Mouse (Mus musculus): ENCODE results near the gene Isl2. TPM values are rescaled to one million over a fixed set of nuclear protein-coding genes. Genes with fewer than 3 reads are reported as not detected.
A peak's percentile ranks its signal among the peaks of the same experiment; 100 is the strongest.

Gene Isl2
- polyA plus RNA-seq, 1 experiment: 0.21 TPM

DNA sequence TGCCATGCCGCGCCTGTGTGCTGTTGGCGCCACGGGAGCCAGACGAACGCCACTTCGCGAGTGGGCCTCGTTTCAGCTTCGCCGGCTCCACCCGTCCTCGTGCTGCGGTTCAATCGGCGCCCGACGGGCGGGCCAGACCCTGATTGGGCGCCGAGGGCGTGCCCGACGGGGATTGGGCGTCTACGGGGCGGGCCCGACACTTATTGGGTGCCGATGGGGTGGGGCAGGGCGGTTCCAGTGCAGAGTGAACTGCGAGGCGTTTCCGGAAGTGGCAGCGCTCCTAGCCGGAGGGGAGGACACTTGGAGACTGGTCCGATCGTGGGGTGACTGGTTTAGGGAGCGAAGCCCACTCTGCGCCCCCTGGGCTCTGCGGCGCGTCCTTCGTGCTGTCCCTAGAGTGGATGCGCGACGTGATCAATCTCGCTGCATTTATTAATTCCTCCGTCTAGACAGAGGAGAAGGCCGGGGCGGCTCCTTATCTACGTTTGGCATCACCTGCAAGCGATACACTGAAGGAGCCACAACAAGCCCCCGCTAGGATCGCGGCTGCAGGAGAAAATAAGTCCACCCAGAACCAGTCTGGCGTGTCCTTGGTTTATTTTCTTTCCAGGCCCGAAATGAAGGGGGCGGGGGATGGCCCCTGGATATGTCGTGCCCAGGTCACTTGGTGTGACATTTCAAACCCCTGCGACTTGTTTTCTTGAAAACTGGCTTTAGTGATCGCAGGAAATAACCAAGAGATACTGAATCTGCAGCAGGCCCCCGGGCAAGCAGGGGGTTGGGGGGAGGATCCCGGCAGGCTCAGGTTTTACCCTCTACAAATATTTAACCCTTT, 7.9 kb downstream of the Isl2 start:
- H3K27ac ChIP-seq (ENCODE audit: insufficient read depth, low read length): no peak overlapping the region
- no peak overlapping the region for H3K4me3 ChIP-seq (ENCODE audit: extremely low read depth, insufficient read depth, insufficient read length)
- peak in 1 of 2 experiments; percentile 15 for DNase-seq (ENCODE audit: low read depth in 1 of 2, low spot score in 2 of 2)
- no peak for TF ChIP-seq POLR2A (IDR thresholded peaks at IDR 0.05; ENCODE audit: low read depth, low read length)
- no peak for TF ChIP-seq CTCF (IDR thresholded peaks at IDR 0.05; ENCODE audit: extremely low read depth, insufficient read depth, insufficient read length, insufficient replicate concordance)
- no peaks in the 10 kb centered on the region for H3K36me3 ChIP-seq (ENCODE audit: control insufficient read depth, insufficient read depth, low read length)
- 11% methylated on average over 63 of the region's 63 CpGs for WGBS
- peaks cover 30% of the 10 kb centered on the region for H3K4me1 ChIP-seq (ENCODE audit: control insufficient read depth, insufficient read depth, insufficient read length)
- peaks cover 53% of the 10 kb centered on the region for H3K27me3 ChIP-seq (ENCODE audit: control insufficient read depth, insufficient read depth, low read length)

GRCm38 (mm10) chr9:55548871-55549270, 10.4 kb downstream of the Isl2 start:
- Histone ChIP-seq H3K4me3 (ENCODE audit: extremely low read depth, insufficient read depth, insufficient read length) (no peak overlapping the region), H3K4me1 (ENCODE audit: control insufficient read depth, insufficient read depth, insufficient read length) (peaks cover 16% of the 10 kb centered on the region), H3K27me3 (ENCODE audit: control insufficient read depth, insufficient read depth, low read length) (peaks cover 31% of the 10 kb centered on the region), H3K36me3 (ENCODE audit: control insufficient read depth, insufficient read depth, low read length) (peaks cover 2% of the 10 kb centered on the region; the same call in 1 of the 2 replicates), H3K27ac (ENCODE audit: insufficient read depth, low read length) (no peak overlapping the region)
- no peak for TF ChIP-seq POLR2A (IDR thresholded peaks at IDR 0.05; ENCODE audit: low read depth, low read length)
- no peak for TF ChIP-seq CTCF (IDR thresholded peaks at IDR 0.05; ENCODE audit: extremely low read depth, insufficient read depth, insufficient read length, insufficient replicate concordance)
- no peak for DNase-seq (ENCODE audit: low read depth in 1 of 2, low spot score in 2 of 2)
- 36% methylated on average over 3 of the region's 3 CpGs for WGBS

GRCm38 (mm10) chr9:55549302-55549890, 10.9 kb downstream of the Isl2 start:
- Histone ChIP-seq H3K4me3 (ENCODE audit: extremely low read depth, insufficient read depth, insufficient read length) (no peak overlapping the region), H3K4me1 (ENCODE audit: control insufficient read depth, insufficient read depth, insufficient read length) (peaks cover 11% of the 10 kb centered on the region), H3K27me3 (ENCODE audit: control insufficient read depth, insufficient read depth, low read length) (peaks cover 25% of the 10 kb centered on the region), H3K27ac (ENCODE audit: insufficient read depth, low read length) (no peak overlapping the region), H3K36me3 (ENCODE audit: control insufficient read depth, insufficient read depth, low read length) (peaks cover 2% of the 10 kb centered on the region; the same call in 1 of the 2 replicates)
- 24% methylated on average over 16 of the region's 16 CpGs for WGBS
- DNase-seq (ENCODE audit: low read depth in 1 of 2, low spot score in 2 of 2): no peak
- TF ChIP-seq POLR2A (IDR thresholded peaks at IDR 0.05; ENCODE audit: low read depth, low read length) (no peak), CTCF (IDR thresholded peaks at IDR 0.05; ENCODE audit: extremely low read depth, insufficient read depth, insufficient read length, insufficient replicate concordance) (no peak)

DNA sequence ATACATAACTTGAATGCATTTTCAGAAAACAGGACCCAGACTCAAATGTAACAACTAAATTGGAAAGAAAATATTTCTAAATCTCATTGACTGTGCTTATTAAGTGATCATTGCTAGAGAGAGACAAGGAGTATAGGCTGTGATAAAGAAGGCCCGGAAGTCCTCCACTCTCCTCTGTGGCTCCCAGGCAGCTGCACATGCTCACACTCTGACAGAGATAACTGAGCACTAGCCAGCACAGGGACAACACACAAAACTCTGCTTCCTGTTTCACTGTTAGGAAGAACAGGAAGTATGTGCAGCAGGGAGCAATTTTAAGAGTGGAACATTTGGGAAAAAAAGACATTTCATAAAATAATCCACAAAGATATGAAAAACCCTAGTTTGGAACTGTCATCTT, 16.5 kb downstream of the Isl2 start:
- H3K4me3 ChIP-seq (ENCODE audit: extremely low read depth, insufficient read depth, insufficient read length): no peak overlapping the region
- TF ChIP-seq CTCF (IDR thresholded peaks at IDR 0.05; ENCODE audit: extremely low read depth, insufficient read depth, insufficient read length, insufficient replicate concordance): no peak
- no peak for TF ChIP-seq POLR2A (IDR thresholded peaks at IDR 0.05; ENCODE audit: low read depth, low read length)
- H3K27me3 ChIP-seq (ENCODE audit: control insufficient read depth, insufficient read depth, low read length): no peaks in the 10 kb centered on the region
- H3K4me1 ChIP-seq (ENCODE audit: control insufficient read depth, insufficient read depth, insufficient read length): no peaks in the 10 kb centered on the region
- H3K27ac ChIP-seq (ENCODE audit: insufficient read depth, low read length): no peak overlapping the region
- peaks cover 2% of the 10 kb centered on the region; the same call in 1 of the 2 replicates for H3K36me3 ChIP-seq (ENCODE audit: control insufficient read depth, insufficient read depth, low read length)
- 68% methylated on average over 1 of the region's 1 CpGs for WGBS
- no peak for DNase-seq (ENCODE audit: low read depth in 1 of 2, low spot score in 2 of 2)

GRCm38 (mm10) chr9:55560960-55561359, 22.5 kb downstream of the Isl2 start:
- 89% methylated on average over 1 of the region's 1 CpGs for WGBS
- Histone ChIP-seq H3K27ac (ENCODE audit: insufficient read depth, low read length) (no peak overlapping the region), H3K4me3 (ENCODE audit: extremely low read depth, insufficient read depth, insufficient read length) (no peak overlapping the region), H3K27me3 (ENCODE audit: control insufficient read depth, insufficient read depth, low read length) (no peaks in the 10 kb centered on the region), H3K36me3 (ENCODE audit: control insufficient read depth, insufficient read depth, low read length) (no peaks in the 10 kb centered on the region; the same call in 1 of the 2 replicates), H3K4me1 (ENCODE audit: control insufficient read depth, insufficient read depth, insufficient read length) (no peaks in the 10 kb centered on the region)
- no peak for TF ChIP-seq POLR2A (IDR thresholded peaks at IDR 0.05; ENCODE audit: low read depth, low read length)
- no peak for DNase-seq (ENCODE audit: low read depth in 1 of 2, low spot score in 2 of 2)

GRCm38 (mm10) chr9:55568466-55569159, 30.1 kb downstream of the Isl2 start:
- Histone ChIP-seq H3K4me3 (ENCODE audit: extremely low read depth, insufficient read depth, insufficient read length) (no peak overlapping the region), H3K36me3 (ENCODE audit: control insufficient read depth, insufficient read depth, low read length) (peaks cover 2% of the 10 kb centered on the region), H3K27ac (ENCODE audit: insufficient read depth, low read length) (no peak overlapping the region), H3K4me1 (ENCODE audit: control insufficient read depth, insufficient read depth, insufficient read length) (no peaks in the 10 kb centered on the region), H3K27me3 (ENCODE audit: control insufficient read depth, insufficient read depth, low read length) (no peaks in the 10 kb centered on the region)
- no peak for TF ChIP-seq POLR2A (IDR thresholded peaks at IDR 0.05; ENCODE audit: low read depth, low read length)
- TF ChIP-seq CTCF (IDR thresholded peaks at IDR 0.05; ENCODE audit: extremely low read depth, insufficient read depth, insufficient read length, insufficient replicate concordance): no peak
- WGBS: 90% methylated on average over 5 of the region's 5 CpGs
- no peak for DNase-seq (ENCODE audit: low read depth in 1 of 2, low spot score in 2 of 2)

Data from spleen, adult 2 months (tissue).